Mouse (Mus musculus) left cerebral cortex, adult 2 months (tissue): ENCODE data around the gene Rsrc2. TPM values are rescaled to one million over a fixed set of nuclear protein-coding genes. Genes with fewer than 3 reads are reported as not detected.

ENCODE experiments used
- DNase-seq, 2 experiments: peaks; one replicate each; pipeline ENCODE4 v3.0.0; 2021 to 2022; ENCODE audit warnings: low spot score in 2 of 2, mixed read lengths in 1 of 2; ENCODE audit errors: extremely low spot score in 1 of 2
- H3K27ac ChIP-seq: fragments of 200-600 bp; 2 replicates; pipeline ENCODE4 v1.8.1; 2022
- H3K4me3 ChIP-seq: fragments of 200-600 bp; 2 replicates; pipeline ENCODE4 v1.8.1; 2022
- CTCF ChIP-seq: fragments of 200-600 bp; IDR thresholded peaks from 2 replicates; pipeline ENCODE4 v1.8.1; 2022; ENCODE audit warnings: antibody characterized with exemption, mild to moderate bottlenecking, moderate library complexity
- intact Hi-C: fragments of 180-260 bp; cut with DNase I; formaldehyde crosslinking; loops from one replicate; pipeline ENCODE4 v1.15.1; 2025
- total RNA-seq, 2 experiments: library from RNA; stranded (reverse); gene quantifications; 2 replicates each; pipeline ENCODE4 v1.2.3; 2021

The Rsrc2 gene
- total RNA-seq, 2 experiments from 2014 or later = 84.2 to 84.8 TPM

DNA sequence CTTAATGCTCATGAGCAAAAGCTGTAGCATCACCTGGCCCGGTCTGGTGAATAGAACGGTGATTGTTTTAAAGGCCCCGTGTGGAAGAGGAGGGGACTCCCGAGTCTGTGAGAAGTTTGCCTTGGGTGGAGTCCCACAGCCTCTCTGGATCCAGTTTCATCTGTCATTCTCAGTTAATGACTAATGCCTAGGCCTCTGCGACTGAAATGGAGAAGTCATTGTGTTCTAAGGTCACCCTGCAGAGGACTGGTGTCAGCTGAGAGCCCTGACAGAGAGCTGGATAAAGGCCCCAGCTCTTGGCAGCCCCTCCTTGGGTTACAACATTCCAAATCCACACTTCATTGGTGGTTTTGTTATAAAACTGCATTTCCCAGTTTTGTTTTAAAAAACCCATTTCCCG lies 54.7 kb downstream of the Rsrc2 start:
- Histone ChIP-seq H3K4me3 (no peak overlapping the region), H3K27ac (no peak overlapping the region)
- intact Hi-C loops = no loop called here
- DNase-seq = no peak
- TF ChIP-seq CTCF = no peak

- TF ChIP-seq CTCF = no peak; the same call in 1 of the 2 replicates
- Histone ChIP-seq H3K27ac (peak within 1 kb of the TSS; percentile 99), H3K4me3 (peak within 1 kb of the TSS; percentile 92)
- peak; percentile 75 to 83 for DNase-seq
- intact Hi-C loops = no loop called here
Measured at GRCm38 (mm10) chr5:123684221-123685144, 64.7 kb downstream of the Rsrc2 start, which contains the start of gene Clip1. Gene Clip1, minus strand, starts transcription at chr5:123684618.

- H3K27ac ChIP-seq = peak overlapping the region; percentile 99
- DNase-seq = peak; percentile 43 to 49
- H3K4me3 ChIP-seq = peak overlapping the region; percentile 92
- intact Hi-C loops = no loop called here
- TF ChIP-seq CTCF = no peak
Measured at GRCm38 (mm10) chr5:123683377-123684220, 65.6 kb downstream of the Rsrc2 start.

DNA sequence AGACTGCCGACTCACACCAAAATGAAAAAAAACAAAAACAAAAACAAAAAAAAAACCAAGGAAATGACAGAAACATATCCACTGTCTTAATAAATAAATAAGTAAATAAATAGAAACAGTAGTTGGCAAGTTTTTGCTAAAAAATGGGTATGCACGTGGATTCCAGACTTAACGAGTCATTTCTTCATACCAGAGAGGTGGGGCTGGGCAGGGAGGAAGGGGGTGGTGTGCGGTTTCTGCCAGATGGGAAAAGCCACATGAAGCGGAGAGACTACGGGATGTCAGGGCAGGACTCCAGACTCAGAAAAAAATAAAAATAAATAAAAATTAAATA lies 66.2 kb downstream of the Rsrc2 start:
- H3K27ac ChIP-seq = peak overlapping the region; percentile 99
- intact Hi-C loops = no loop called here
- no peak for TF ChIP-seq CTCF
- peak overlapping the region; percentile 92 for H3K4me3 ChIP-seq
- peak in 1 of 2 experiments; percentile 27 for DNase-seq

- H3K4me3 ChIP-seq = peak overlapping the region; percentile 92
- no peak for TF ChIP-seq CTCF
- DNase-seq = no peak
Measured at GRCm38 (mm10) chr5:123682372-123682771, 66.8 kb downstream of the Rsrc2 start.

GRCm38 (mm10) chr5:123679546-123680263 lies 69.5 kb downstream of the Rsrc2 start:
- Histone ChIP-seq H3K27ac (peak overlapping the region; percentile 29; the same call in 1 of the 2 replicates), H3K4me3 (no peak overlapping the region)
- no peak for TF ChIP-seq CTCF
- DNase-seq = no peak
- intact Hi-C loops = no loop called here

More at GRCm38 (mm10) chr5:123682372-123682771, 66.8 kb downstream of the Rsrc2 start:
- peak overlapping the region; percentile 99; the same call in 1 of the 2 replicates for H3K27ac ChIP-seq
- intact Hi-C loops = no loop called here

DNA sequence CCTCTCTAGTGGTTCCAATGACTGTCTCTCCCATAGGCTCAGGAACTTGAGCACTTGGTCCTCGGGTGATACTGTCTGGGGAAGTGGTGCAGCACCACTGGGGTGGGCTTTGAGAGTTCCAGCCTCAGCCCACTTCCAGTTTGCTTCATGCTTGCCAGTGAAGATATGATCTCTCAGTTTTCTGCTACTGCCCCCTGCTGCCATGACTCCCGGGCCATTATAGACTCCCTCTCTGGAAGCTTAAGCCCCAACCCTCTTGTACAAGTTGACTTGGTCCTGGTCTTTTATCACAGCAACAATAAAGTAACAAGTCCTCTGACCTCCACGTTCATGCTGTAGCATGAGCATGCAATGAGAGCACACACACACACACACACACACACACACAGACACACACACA lies 70.1 kb downstream of the Rsrc2 start:
- no peak overlapping the region for H3K4me3 ChIP-seq
- H3K27ac ChIP-seq = no peak overlapping the region
- intact Hi-C loops = no loop called here
- no peak for DNase-seq
- no peak; the same call in 1 of the 2 replicates for TF ChIP-seq CTCF

Other genes starting within 250 kb of the Rsrc2 start
- gene B3gnt4, start 239.0 kb downstream of the Rsrc2 start, total RNA-seq = 1 to 10 TPM in 1 of 2 experiments, under 1 TPM in 1; 0.95 to 1.1 TPM
- 10 to 100 TPM; 27.9 to 29.0 TPM for gene Diablo, start 225.2 kb downstream of the Rsrc2 start, total RNA-seq
- gene Gm49027, start 223.9 kb downstream of the Rsrc2 start, total RNA-seq = 1 to 10 TPM; 7.0 to 7.7 TPM
- 100 to 1,000 TPM in 1 of 2 experiments, 10 to 100 TPM in 1; 87.3 to 105 TPM for gene Vps33a, start 176.4 kb downstream of the Rsrc2 start, total RNA-seq
- 100 to 1,000 TPM; 139 TPM for gene Clip1, start 64.8 kb downstream of the Rsrc2 start, total RNA-seq
- 10 to 100 TPM; 40.5 to 47.3 TPM for gene Zcchc8, start 28.3 kb downstream of the Rsrc2 start, total RNA-seq
- gene Kntc1, start 302 bp upstream of the Rsrc2 start, total RNA-seq = 1 to 10 TPM in 1 of 2 experiments, under 1 TPM in 1; 0.68 to 1.1 TPM
- gene Hcar2, start 116.1 kb upstream of the Rsrc2 start, total RNA-seq = not detected
- 1 to 10 TPM; 1.5 TPM for gene Hcar1, start 130.6 kb upstream of the Rsrc2 start, total RNA-seq
- gene Denr, start 157.8 kb upstream of the Rsrc2 start, total RNA-seq = 10 to 100 TPM; 66.0 to 68.7 TPM
- 1 to 10 TPM in 1 of 2 experiments, under 1 TPM in 1; 0.63 to 1.1 TPM for gene Gm43518, start 178.0 kb upstream of the Rsrc2 start, total RNA-seq
- gene Ccdc62, start 181.3 kb upstream of the Rsrc2 start, total RNA-seq = 1 to 10 TPM; 2.9 to 4.1 TPM
- gene Hip1r, start 224.2 kb upstream of the Rsrc2 start, total RNA-seq = 10 to 100 TPM; 68.3 to 74.2 TPM